8 mouse cellular contexts compared by ENCODE assay signal in the genomic region with DNA sequence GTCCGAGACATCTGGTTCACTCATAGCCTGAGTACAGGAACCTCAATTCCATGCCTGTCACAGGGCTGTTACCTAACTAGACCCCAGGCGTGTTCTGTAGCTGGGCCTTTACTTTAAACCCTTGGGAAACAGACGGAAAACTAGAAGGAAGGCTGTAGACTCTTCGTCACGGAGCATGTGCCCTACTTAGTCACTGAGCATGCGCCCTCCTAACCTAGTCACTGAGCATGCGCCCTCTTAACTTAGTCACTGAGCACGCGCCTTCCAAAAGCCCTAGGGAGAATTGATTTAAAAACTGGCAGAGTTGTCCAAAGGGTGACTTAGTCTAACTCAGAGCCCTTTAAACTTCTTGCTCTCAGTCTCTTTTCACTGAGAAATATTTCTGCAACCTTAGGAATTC. TPM values are rescaled to one million over a fixed set of nuclear protein-coding genes. Genes with fewer than 3 reads are reported as not detected.
DNase-seq lines count a peak whose midpoint lies in the region; ATAC-seq and TF ChIP-seq lines count a peak whose summit lies in the region.

A gene (plus strand): TSS at position 346 of the 400 bp plus-strand sequence.

- no peak for TF ChIP-seq POLR2A in liver, adult 2 months (IDR thresholded peaks at IDR 0.05; ENCODE audit: extremely low read depth, insufficient read depth, low read length)

- no peaks in the 10 kb centered on the region for H3K9me3 ChIP-seq in forebrain, embryonic 11.5 days (ENCODE audit: control insufficient read depth, low read length)
- H3K9me3 ChIP-seq in limb, embryonic 10.5 days (replicated peaks): no peaks in the 10 kb centered on the region
- H3K9me3 ChIP-seq in neural tube, embryonic 15.5 days (replicated peaks): no peaks in the 10 kb centered on the region

- no peaks in the 10 kb centered on the region for H3K36me3 ChIP-seq in liver, adult 2 months (ENCODE audit: control insufficient read depth, insufficient read depth, low read length)
- H3K36me3 ChIP-seq in forebrain, embryonic 11.5 days (ENCODE audit: control insufficient read depth, insufficient read depth, low read length): no peaks in the 10 kb centered on the region
- H3K36me3 ChIP-seq in limb, embryonic 10.5 days: no peaks in the 10 kb centered on the region
- no peaks in the 10 kb centered on the region for H3K36me3 ChIP-seq in neural tube, embryonic 15.5 days

- H3K4me3 ChIP-seq in liver, adult 2 months (ENCODE audit: insufficient read depth, low read depth, low read length): peak within 1 kb of the TSS; percentile 53
- H3K4me3 ChIP-seq in forebrain, embryonic 11.5 days (ENCODE audit: low read depth, low read length): peak within 1 kb of the TSS; percentile 49
- H3K4me3 ChIP-seq in limb, embryonic 10.5 days: peak within 1 kb of the TSS; percentile 68
- peak within 1 kb of the TSS; percentile 50 for H3K4me3 ChIP-seq in neural tube, embryonic 15.5 days (replicated peaks)

- no peak within 1 kb of the TSS for H3K27ac ChIP-seq in liver, adult 2 months (replicated peaks; ENCODE audit: insufficient read depth, low read depth, low read length)
- no peak within 1 kb of the TSS for H3K27ac ChIP-seq in forebrain, embryonic 11.5 days (ENCODE audit: low read depth, low read length)
- peak within 1 kb of the TSS; percentile 82 for H3K27ac ChIP-seq in limb, embryonic 10.5 days
- H3K27ac ChIP-seq in neural tube, embryonic 15.5 days (replicated peaks): no peak within 1 kb of the TSS

- H3K9ac ChIP-seq in liver, adult 2 months (ENCODE audit: low read depth, low read length): peak within 1 kb of the TSS; percentile 50; the same call in 1 of the 2 replicates
- H3K9ac ChIP-seq in forebrain, embryonic 11.5 days (ENCODE audit: low read length): peak within 1 kb of the TSS; percentile 63
- peak within 1 kb of the TSS; percentile 50 for H3K9ac ChIP-seq in neural tube, embryonic 15.5 days (replicated peaks)

- no peak for ATAC-seq in forebrain, embryonic 11.5 days (replicated peaks; ENCODE audit: low FRiP score)
- ATAC-seq in neural tube, embryonic 15.5 days (ENCODE audit: low FRiP score): no peak

- no peak for DNase-seq in liver, adult 2 months (ENCODE audit: extremely low read depth, low read depth, low spot score)
- DNase-seq in liver: no peak
- no peak for DNase-seq in forebrain, embryonic 11.5 days (ENCODE audit: low spot score)
- no peak for DNase-seq in limb, embryonic 10.5 days (ENCODE audit: low spot score)
- no peak for DNase-seq in yolk sac, embryonic 10.5 days (ENCODE audit: low spot score)
- no peak for DNase-seq in left cerebral cortex, adult 8-10 months (ENCODE audit: low spot score in 2 of 2)
- DNase-seq in adrenal gland, adult 8-10 months: no peak

- 92% methylated on average over 9 of the region's 9 CpGs for WGBS in liver, adult 2 months
- WGBS in forebrain, embryonic 11.5 days: 92% methylated on average over 9 of the region's 9 CpGs
- 92% methylated on average over 9 of the region's 9 CpGs for WGBS in limb, embryonic 10.5 days
- 92% methylated on average over 9 of the region's 9 CpGs for WGBS in neural tube, embryonic 15.5 days

- H3K4me1 ChIP-seq in liver, adult 2 months (ENCODE audit: control insufficient read depth, insufficient read depth, low read length): peaks cover 2% of the 10 kb centered on the region; the same call in 1 of the 2 replicates
- peaks cover 5% of the 10 kb centered on the region; the same call in 1 of the 2 replicates for H3K4me1 ChIP-seq in forebrain, embryonic 11.5 days (replicated peaks; ENCODE audit: control insufficient read depth, insufficient read depth, low read length)
- H3K4me1 ChIP-seq in limb, embryonic 10.5 days: peaks cover 17% of the 10 kb centered on the region
- peaks cover 11% of the 10 kb centered on the region for H3K4me1 ChIP-seq in neural tube, embryonic 15.5 days

- peaks cover 10% of the 10 kb centered on the region for H3K27me3 ChIP-seq in liver, adult 2 months (ENCODE audit: control insufficient read depth, insufficient read depth, low read length)
- no peaks in the 10 kb centered on the region; the same call in 1 of the 2 replicates for H3K27me3 ChIP-seq in forebrain, embryonic 11.5 days (ENCODE audit: control insufficient read depth, insufficient read depth, low read length)
- peaks cover 44% of the 10 kb centered on the region for H3K27me3 ChIP-seq in limb, embryonic 10.5 days (ENCODE audit: low read depth, poor library complexity, severe bottlenecking)
- H3K27me3 ChIP-seq in neural tube, embryonic 15.5 days (replicated peaks): peaks cover 21% of the 10 kb centered on the region

- H3K4me2 ChIP-seq in forebrain, embryonic 11.5 days (ENCODE audit: low read depth, low read length, severe bottlenecking): peak within 1 kb of the TSS; percentile 93
- peak within 1 kb of the TSS; percentile 97 for H3K4me2 ChIP-seq in neural tube, embryonic 15.5 days

- H3K79me2 ChIP-seq in liver, adult 2 months (ENCODE audit: control insufficient read depth, insufficient read depth, low read length): no peaks in the 10 kb centered on the region

- TF ChIP-seq CTCF in liver, adult 2 months (IDR thresholded peaks at IDR 0.05; ENCODE audit: low read depth, low read length): no peak

RNA-seq across cellular contexts. Expression of the gene that starts here (rescaled TPM):
- 0.28 and 0.34 TPM in 2 replicates for total RNA-seq in liver, adult 2 months (2014; rRNA removed)
- 0.22 and 0.25 TPM in 2 replicates for polyA plus RNA-seq in liver, adult 2 months (2012; rRNA removed)
- 2.2 and 2.9 TPM in 2 replicates for polyA plus RNA-seq in forebrain, embryonic 11.5 days (2014; fragmentation: Nextera tagmentation; extraction: Ambion mirVana)
- polyA plus RNA-seq in limb, embryonic 10.5 days (2016; fragmentation: Nextera tagmentation; extraction: Ambion mirVana): 1.0 and 1.2 TPM in 2 replicates
- 3.4 and 4.2 TPM in 2 replicates for polyA plus RNA-seq in neural tube, embryonic 15.5 days (2015; fragmentation: Nextera tagmentation; extraction: Ambion mirVana)
- 1 to 10 TPM; 1.7 to 3.0 (median 2.5) TPM for total RNA-seq in left cerebral cortex, adult 8-10 months (2022)
- total RNA-seq in adrenal gland, adult 8-10 months (2022): 1 to 10 TPM; 6.1 to 8.3 (median 7.1) TPM
